Mouse (Mus musculus) heart, embryonic 13.5 days (tissue): ENCODE data around the gene Uhrf1bp1. TPM values are rescaled to one million over a fixed set of nuclear protein-coding genes. Genes with fewer than 3 reads are reported as not detected.

Experiments
- ATAC-seq: fragments of 200-750 bp; cut with Nextera tagmentation; 2 replicates; pipeline ENCODE4 v1.8.0; 2017; ENCODE audit warnings: moderate TSS enrichment; ENCODE audit not compliant: insufficient number of reproducible peaks, low FRiP score, low TSS enrichment; ENCODE audit errors: extremely low read depth
- H3K27ac ChIP-seq: fragments of 300-500 bp; sonication (generic); replicated peaks from 2 replicates; pipeline ENCODE4 v1.5.1; 2015; ENCODE audit warnings: moderate library complexity, mild to moderate bottlenecking, inconsistent platforms
- H3K27me3 ChIP-seq: fragments of 300-500 bp; sonication (generic); replicated peaks from 2 replicates; pipeline ENCODE4 v1.6.1; 2015; ENCODE audit warnings: mild to moderate bottlenecking, inconsistent platforms
- H3K36me3 ChIP-seq: fragments of 300-500 bp; sonication (generic); 2 replicates; pipeline ENCODE4 v1.6.1; 2015; ENCODE audit warnings: mild to moderate bottlenecking, inconsistent platforms
- H3K4me1 ChIP-seq: fragments of 300-500 bp; sonication (generic); 2 replicates; pipeline ENCODE4 v1.6.1; 2015; ENCODE audit warnings: inconsistent platforms
- H3K4me2 ChIP-seq: fragments of 300-500 bp; sonication (generic); 2 replicates; pipeline ENCODE4 v1.6.1; 2015; ENCODE audit warnings: inconsistent platforms, mild to moderate bottlenecking, moderate library complexity
- H3K4me3 ChIP-seq: fragments of 300-500 bp; sonication (generic); 2 replicates; pipeline ENCODE4 v1.5.1; 2015; ENCODE audit warnings: moderate library complexity, mild to moderate bottlenecking, inconsistent platforms
- H3K9ac ChIP-seq: fragments of 300-500 bp; sonication (generic); 2 replicates; pipeline ENCODE4 v1.6.1; 2015; ENCODE audit warnings: inconsistent platforms, mild to moderate bottlenecking, moderate library complexity
- H3K9me3 ChIP-seq: fragments of 300-500 bp; sonication (generic); 2 replicates; pipeline ENCODE4 v1.6.1; 2016; ENCODE audit warnings: inconsistent platforms
- WGBS: fragments of 180-500 bp; shearing (Covaris S2); methylation state at CpG from one replicate; pipeline ENCODE4 v1.1.7; 2015; ENCODE audit warnings: mixed read lengths; 5-methylcytosine and 5-hydroxymethylcytosine counted together
- polyA plus RNA-seq: library from polyadenylated mRNA; unstranded; fragments of >200 nt; fragmentation: Nextera tagmentation; extraction: Ambion mirVana; gene quantifications from 2 replicates; pipeline ENCODE4 v1.2.1, GENCODE M21; 2015

Uhrf1bp1 gene
- 3.1 TPM in 2 replicates for polyA plus RNA-seq

- H3K4me2 ChIP-seq: peak within 1 kb of the TSS; percentile 94
- peaks cover 29% of the 10 kb centered on the region for H3K36me3 ChIP-seq
- peaks cover 33% of the 10 kb centered on the region for H3K4me1 ChIP-seq
- H3K4me3 ChIP-seq: peak within 1 kb of the TSS; percentile 96
- no peaks in the 10 kb centered on the region for H3K9me3 ChIP-seq
- no peaks in the 10 kb centered on the region for H3K27me3 ChIP-seq
- H3K9ac ChIP-seq: peak within 1 kb of the TSS; percentile 96
- H3K27ac ChIP-seq: peak within 1 kb of the TSS; percentile 87
- ATAC-seq: peak; percentile 80; the same call in 1 of the 2 replicates
- under 1% methylated on average over 53 of the region's 54 CpGs for WGBS
Observed at GRCm38 (mm10) chr17:27856265-27856797, at the start of gene Uhrf1bp1. Gene Uhrf1bp1 (plus strand): TSS chr17:27856441.

GRCm38 (mm10) chr17:27807542-27808078 lies 48.6 kb upstream of the Uhrf1bp1 start:
- H3K27ac ChIP-seq: no peak overlapping the region
- no peak for ATAC-seq
- H3K27me3 ChIP-seq: no peaks in the 10 kb centered on the region
- H3K9ac ChIP-seq: no peak overlapping the region
- no peak overlapping the region for H3K4me3 ChIP-seq
- no peak overlapping the region for H3K4me2 ChIP-seq
- no peaks in the 10 kb centered on the region for H3K36me3 ChIP-seq
- no peaks in the 10 kb centered on the region for H3K9me3 ChIP-seq
- peaks cover 69% of the 10 kb centered on the region for H3K4me1 ChIP-seq
- WGBS: 77% methylated on average over 2 of the region's 2 CpGs

GRCm38 (mm10) chr17:27810569-27811331 lies 45.5 kb upstream of the Uhrf1bp1 start:
- Histone ChIP-seq H3K4me3 (no peak overlapping the region), H3K27me3 (no peaks in the 10 kb centered on the region), H3K4me2 (no peak overlapping the region), H3K27ac (peak overlapping the region; percentile 10; the same call in 1 of the 2 replicates), H3K36me3 (no peaks in the 10 kb centered on the region), H3K9me3 (no peaks in the 10 kb centered on the region), H3K9ac (no peak overlapping the region), H3K4me1 (peaks cover 49% of the 10 kb centered on the region)
- WGBS: 74% methylated on average over 16 of the region's 16 CpGs
- no peak for ATAC-seq

- 64% methylated on average over 3 of the region's 3 CpGs for WGBS
- no peaks in the 10 kb centered on the region for H3K27me3 ChIP-seq
- no peak overlapping the region for H3K4me3 ChIP-seq
- ATAC-seq: no peak
- no peak overlapping the region for H3K4me2 ChIP-seq
- 0 out of 2 replicates have a peak overlapping the region, but pooled peaks have one; percentile 5 for H3K9ac ChIP-seq
- no peaks in the 10 kb centered on the region for H3K9me3 ChIP-seq
- no peaks in the 10 kb centered on the region for H3K36me3 ChIP-seq
- H3K4me1 ChIP-seq: peaks cover 38% of the 10 kb centered on the region
- peak overlapping the region; percentile 62 for H3K27ac ChIP-seq
Observed at GRCm38 (mm10) chr17:27811980-27812379, 44.3 kb upstream of the Uhrf1bp1 start.

GRCm38 (mm10) chr17:27814606-27815005 lies 41.6 kb upstream of the Uhrf1bp1 start:
- no peak overlapping the region for H3K9ac ChIP-seq
- peaks cover 42% of the 10 kb centered on the region for H3K4me1 ChIP-seq
- H3K4me2 ChIP-seq: no peak overlapping the region
- ATAC-seq: no peak
- no peak overlapping the region for H3K27ac ChIP-seq
- no peak overlapping the region for H3K4me3 ChIP-seq
- H3K36me3 ChIP-seq: no peaks in the 10 kb centered on the region
- H3K27me3 ChIP-seq: no peaks in the 10 kb centered on the region
- H3K9me3 ChIP-seq: no peaks in the 10 kb centered on the region

GRCm38 (mm10) chr17:27819011-27819410 lies 37.2 kb upstream of the Uhrf1bp1 start:
- H3K4me3 ChIP-seq: peak overlapping the region; percentile 99
- H3K9me3 ChIP-seq: no peaks in the 10 kb centered on the region
- peak overlapping the region; percentile 98 for H3K9ac ChIP-seq
- no peak for ATAC-seq
- H3K4me2 ChIP-seq: peak overlapping the region; percentile 89
- peak overlapping the region; percentile 91 for H3K27ac ChIP-seq
- 11% methylated on average over 7 of the region's 7 CpGs for WGBS
- no peaks in the 10 kb centered on the region for H3K27me3 ChIP-seq
- no peaks in the 10 kb centered on the region for H3K36me3 ChIP-seq
- H3K4me1 ChIP-seq: peaks cover 29% of the 10 kb centered on the region

GRCm38 (mm10) chr17:27819521-27819970 lies 36.7 kb upstream of the Uhrf1bp1 start:
- Histone ChIP-seq H3K27me3 (no peaks in the 10 kb centered on the region), H3K36me3 (no peaks in the 10 kb centered on the region), H3K4me3 (peak overlapping the region; percentile 99), H3K4me2 (peak overlapping the region; percentile 89), H3K9me3 (no peaks in the 10 kb centered on the region), H3K27ac (peak overlapping the region; percentile 91), H3K9ac (peak overlapping the region; percentile 98), H3K4me1 (peaks cover 29% of the 10 kb centered on the region)
- ATAC-seq: no peak
- under 1% methylated on average over 20 of the region's 20 CpGs for WGBS

- H3K4me1 ChIP-seq: peaks cover 29% of the 10 kb centered on the region
- no peaks in the 10 kb centered on the region for H3K9me3 ChIP-seq
- H3K27me3 ChIP-seq: no peaks in the 10 kb centered on the region
- peak; percentile 84 for ATAC-seq
- WGBS: under 1% methylated on average over 58 of the region's 62 CpGs
- H3K36me3 ChIP-seq: no peaks in the 10 kb centered on the region
- peak overlapping the region; percentile 98 for H3K9ac ChIP-seq
- H3K4me3 ChIP-seq: peak overlapping the region; percentile 99
- peak overlapping the region; percentile 89 for H3K4me2 ChIP-seq
- peak overlapping the region; percentile 91 for H3K27ac ChIP-seq
Observed at GRCm38 (mm10) chr17:27819971-27820567, 36.2 kb upstream of the Uhrf1bp1 start.

GRCm38 (mm10) chr17:27820568-27821406 lies 35.5 kb upstream of the Uhrf1bp1 start, which contains the start of gene D17Wsu92e:
Gene D17Wsu92e (minus strand): TSS chr17:27820648.
- peak within 1 kb of the TSS; percentile 98 for H3K9ac ChIP-seq
- no peaks in the 10 kb centered on the region for H3K9me3 ChIP-seq
- H3K4me2 ChIP-seq: peak within 1 kb of the TSS; percentile 89
- H3K36me3 ChIP-seq: no peaks in the 10 kb centered on the region
- ATAC-seq: peak; percentile 96
- peak within 1 kb of the TSS; percentile 92 for H3K27ac ChIP-seq
- H3K4me3 ChIP-seq: peak within 1 kb of the TSS; percentile 99
- 3% methylated on average over 37 of the region's 56 CpGs for WGBS
- H3K27me3 ChIP-seq: no peaks in the 10 kb centered on the region
- peaks cover 30% of the 10 kb centered on the region for H3K4me1 ChIP-seq

- WGBS: 56% methylated on average over 9 of the region's 9 CpGs
- Histone ChIP-seq H3K9me3 (no peaks in the 10 kb centered on the region), H3K36me3 (no peaks in the 10 kb centered on the region), H3K4me3 (peak overlapping the region; percentile 99), H3K4me2 (peak overlapping the region; percentile 76), H3K27ac (peak overlapping the region; percentile 92), H3K9ac (peak overlapping the region; percentile 86), H3K27me3 (no peaks in the 10 kb centered on the region), H3K4me1 (peaks cover 39% of the 10 kb centered on the region)
- ATAC-seq: no peak
Observed at GRCm38 (mm10) chr17:27821407-27822338, 34.6 kb upstream of the Uhrf1bp1 start.
